Mouse (Mus musculus) lung, embryonic 14.5 days (tissue): ENCODE measurements around the gene Lat. TPM values are rescaled to one million over a fixed set of nuclear protein-coding genes. Genes with fewer than 3 reads are reported as not detected.
"Not testable (repeated sequence)": the region's sequence is repeated elsewhere in the genome, so short reads cannot be mapped to it uniquely, and the experiment has no call there.

ENCODE experiments used
- ATAC-seq: fragments of 200-750 bp; cut with Nextera tagmentation; 2 replicates; pipeline ENCODE4 v1.8.0; 2017; ENCODE audit warnings: mild to moderate bottlenecking, moderate TSS enrichment, moderate library complexity; ENCODE audit not compliant: insufficient read depth
- DNase-seq: peaks from one replicate; pipeline ENCODE4 v3.0.0-alpha.2; 2015
- H3K27ac ChIP-seq: fragments of 300-500 bp; sonication (generic); 2 replicates; pipeline ENCODE4 v1.5.1; 2014; ENCODE audit warnings: low read depth, mild to moderate bottlenecking, moderate library complexity
- H3K27me3 ChIP-seq: fragments of 300-500 bp; sonication (generic); 2 replicates; pipeline ENCODE4 v1.6.1; 2014; ENCODE audit warnings: low read length, control low read depth; ENCODE audit not compliant: insufficient read depth
- H3K36me3 ChIP-seq: fragments of 300-500 bp; sonication (generic); 2 replicates; pipeline ENCODE4 v1.6.1; 2014; ENCODE audit warnings: control low read depth; ENCODE audit not compliant: insufficient read depth
- H3K4me1 ChIP-seq: fragments of 300-500 bp; sonication (generic); 2 replicates; pipeline ENCODE4 v1.6.1; 2014; ENCODE audit warnings: antibody characterized with exemption, control low read depth; ENCODE audit not compliant: insufficient read depth
- H3K4me2 ChIP-seq: fragments of 300-500 bp; sonication (generic); 2 replicates; pipeline ENCODE4 v1.6.1; 2014; ENCODE audit warnings: mild to moderate bottlenecking
- H3K4me3 ChIP-seq: fragments of 300-500 bp; sonication (generic); 2 replicates; pipeline ENCODE4 v1.5.1; 2014; ENCODE audit warnings: low read depth, low read length
- H3K9ac ChIP-seq: fragments of 300-500 bp; sonication (generic); 2 replicates; pipeline ENCODE4 v1.6.1; 2014
- H3K9me3 ChIP-seq: fragments of 300-500 bp; sonication (generic); 2 replicates; pipeline ENCODE4 v1.6.1; 2016; ENCODE audit warnings: low read depth, low read length, control low read depth
- CTCF ChIP-seq: IDR thresholded peaks from 2 replicates; pipeline ENCODE4 v1.5.1; 2016; ENCODE audit warnings: antibody characterized with exemption, low read depth
- WGBS: fragments of 180-500 bp; shearing (Covaris S2); extraction: QIAGEN DNeasy Blood & Tissue Kit; methylation state at CpG from one replicate; pipeline ENCODE4 v1.1.7; 2014; 5-methylcytosine and 5-hydroxymethylcytosine counted together
- polyA plus RNA-seq: library from polyadenylated mRNA; unstranded; fragments of >200 nt; fragmentation: Nextera tagmentation; extraction: Ambion mirVana; gene quantifications from 2 replicates; pipeline ENCODE4 v1.2.1, GENCODE M21; 2014

Gene Lat
- polyA plus RNA-seq, 1 experiment from 2014 or later, result 1.7 TPM

DNA sequence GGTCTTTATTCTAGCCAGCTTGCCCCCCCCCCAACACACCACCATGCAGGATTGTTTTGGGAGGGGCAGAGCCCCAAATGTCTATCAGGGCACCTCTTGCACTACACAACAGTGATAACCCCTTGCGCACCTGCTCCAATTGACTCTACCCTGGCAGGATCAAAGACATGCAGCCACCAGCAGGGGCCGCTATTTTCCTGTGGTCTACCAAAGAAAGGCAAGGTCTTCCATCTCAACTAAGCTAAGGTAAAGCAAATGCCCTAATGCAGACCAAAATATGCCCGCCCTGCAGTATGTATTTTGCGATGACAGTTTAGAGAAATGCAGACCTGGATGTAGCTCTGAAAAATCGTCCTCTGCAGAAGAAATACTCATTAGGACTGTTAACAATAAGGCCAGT lies 30.2 kb upstream of the Lat start:
- H3K9me3 ChIP-seq, result no peaks in the 10 kb centered on the region
- no peak overlapping the region for H3K4me2 ChIP-seq
- 0 out of 2 replicates have a peak, but pooled peaks cover 4% of the 10 kb centered on the region for H3K4me1 ChIP-seq
- no peaks in the 10 kb centered on the region for H3K36me3 ChIP-seq
- H3K27me3 ChIP-seq, result no peaks in the 10 kb centered on the region
- no peak overlapping the region for H3K27ac ChIP-seq
- WGBS, result 14% methylated on average over 5 of the region's 5 CpGs
- ATAC-seq (no peak), DNase-seq (peak; percentile 91)
- peak; percentile 89 for TF ChIP-seq CTCF
- no peak overlapping the region for H3K4me3 ChIP-seq
- H3K9ac ChIP-seq, result no peak overlapping the region

DNA sequence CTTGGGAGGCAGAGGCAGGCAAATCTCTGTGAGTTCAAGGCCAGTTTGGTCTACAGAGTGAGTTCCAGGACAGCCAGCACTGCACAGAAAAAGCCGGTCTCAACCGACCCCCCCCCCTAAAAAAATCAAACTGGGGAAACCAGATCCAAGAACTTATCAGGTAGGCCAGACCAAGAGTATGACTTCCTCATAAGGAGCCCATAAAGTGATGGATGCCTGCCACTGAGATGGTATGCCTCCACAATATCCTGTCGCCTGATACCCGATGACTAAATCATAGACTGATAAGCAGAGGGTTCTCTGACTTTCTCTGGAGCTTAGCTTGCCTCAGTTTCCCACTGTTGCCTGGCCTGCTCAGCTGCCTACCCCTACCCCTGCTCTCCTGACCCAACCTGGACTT lies 28.5 kb upstream of the Lat start:
- no peaks in the 10 kb centered on the region for H3K27me3 ChIP-seq
- no peak for DNase-seq
- ATAC-seq, result no peak
- no peaks in the 10 kb centered on the region for H3K9me3 ChIP-seq
- no peak overlapping the region for H3K9ac ChIP-seq
- no peak overlapping the region for H3K27ac ChIP-seq
- 88% methylated on average over 4 of the region's 4 CpGs for WGBS
- H3K4me2 ChIP-seq, result no peak overlapping the region
- H3K36me3 ChIP-seq, result no peaks in the 10 kb centered on the region
- no peak overlapping the region for H3K4me3 ChIP-seq
- no peak for TF ChIP-seq CTCF
- 0 out of 2 replicates have a peak, but pooled peaks cover 4% of the 10 kb centered on the region for H3K4me1 ChIP-seq

DNA sequence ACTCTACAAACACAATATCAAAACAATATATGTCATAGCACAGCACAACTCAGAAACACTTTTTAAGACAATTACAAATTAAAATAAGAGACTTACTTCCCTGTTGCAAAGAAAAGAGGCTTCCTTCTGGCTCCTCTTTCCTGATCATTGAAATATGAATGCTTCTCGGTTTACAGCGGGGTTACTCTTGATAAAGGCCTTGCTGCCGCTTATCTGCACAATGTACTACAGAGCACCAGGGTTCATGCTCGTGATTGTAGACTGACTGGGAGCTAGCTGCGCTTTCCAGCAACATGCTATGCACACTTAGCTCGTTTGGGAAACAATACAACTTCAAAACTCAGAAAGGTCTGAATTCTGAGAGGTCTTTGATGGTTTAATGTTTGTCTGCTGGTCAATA lies 27.9 kb upstream of the Lat start:
- Histone ChIP-seq H3K9me3 (no peaks in the 10 kb centered on the region), H3K9ac (no peak overlapping the region), H3K4me2 (peak overlapping the region; percentile 45), H3K27ac (no peak overlapping the region), H3K4me3 (no peak overlapping the region), H3K4me1 (0 out of 2 replicates have a peak, but pooled peaks cover 4% of the 10 kb centered on the region), H3K36me3 (no peaks in the 10 kb centered on the region), H3K27me3 (no peaks in the 10 kb centered on the region)
- DNase-seq, result no peak
- TF ChIP-seq CTCF, result no peak
- 43% methylated on average over 6 of the region's 6 CpGs for WGBS
- ATAC-seq, result no peak

DNA sequence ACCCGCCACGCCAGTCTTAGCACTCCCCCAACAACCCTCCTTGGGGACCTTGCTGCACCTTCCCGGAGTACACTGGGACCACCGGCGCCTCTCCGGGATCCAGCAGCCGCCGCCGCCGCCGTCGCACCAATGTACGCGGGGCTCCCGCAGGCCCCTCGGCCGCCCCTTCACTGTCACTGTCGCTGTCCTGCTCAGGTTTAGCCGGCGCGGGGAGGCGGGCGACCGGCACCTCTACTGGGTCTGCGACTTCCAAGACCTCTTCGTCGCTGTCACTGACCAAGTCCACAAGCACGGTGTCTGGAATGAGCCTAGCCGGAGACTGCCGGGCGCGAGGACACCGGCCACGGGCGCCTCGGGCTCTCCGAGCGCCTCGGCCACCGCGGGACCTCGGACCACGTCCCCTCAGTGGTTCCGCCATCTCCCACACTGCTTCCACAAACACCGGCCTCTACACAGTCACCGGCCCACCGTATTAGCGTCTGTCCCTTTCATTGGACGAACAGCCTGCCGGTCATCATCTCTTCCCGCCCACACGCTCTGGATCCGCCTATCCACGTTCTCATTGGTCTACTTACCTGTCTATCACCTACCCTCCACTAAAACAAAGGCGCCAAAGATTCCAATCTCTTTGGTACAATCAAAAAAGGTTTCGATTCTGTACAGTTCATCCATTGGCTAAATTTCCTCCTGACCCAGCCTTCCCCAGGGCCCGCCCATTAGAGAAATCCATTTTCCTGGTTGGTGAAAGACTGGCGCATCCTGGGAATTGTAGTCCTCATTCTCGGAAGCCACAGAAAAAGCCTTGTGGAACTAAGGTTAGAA lies 27.1 kb upstream of the Lat start, which contains the start of gene Nfatc2ip:
Gene Nfatc2ip, minus strand, starts transcription at position 440 of the 822 bp plus-strand sequence.
- TF ChIP-seq CTCF, result no peak
- Histone ChIP-seq H3K9me3 (no peaks in the 10 kb centered on the region), H3K27me3 (no peaks in the 10 kb centered on the region), H3K9ac (peak within 1 kb of the TSS; percentile 75), H3K4me3 (peak within 1 kb of the TSS; percentile 87), H3K4me2 (peak within 1 kb of the TSS; percentile 71), H3K4me1 (0 out of 2 replicates have a peak, but pooled peaks cover 4% of the 10 kb centered on the region), H3K27ac (peak within 1 kb of the TSS; percentile 60), H3K36me3 (peaks cover 4% of the 10 kb centered on the region; the same call in 1 of the 2 replicates)
- WGBS, result under 1% methylated on average over 59 of the region's 59 CpGs
- DNase-seq (peak; percentile 99), ATAC-seq (peak; percentile 100)

DNA sequence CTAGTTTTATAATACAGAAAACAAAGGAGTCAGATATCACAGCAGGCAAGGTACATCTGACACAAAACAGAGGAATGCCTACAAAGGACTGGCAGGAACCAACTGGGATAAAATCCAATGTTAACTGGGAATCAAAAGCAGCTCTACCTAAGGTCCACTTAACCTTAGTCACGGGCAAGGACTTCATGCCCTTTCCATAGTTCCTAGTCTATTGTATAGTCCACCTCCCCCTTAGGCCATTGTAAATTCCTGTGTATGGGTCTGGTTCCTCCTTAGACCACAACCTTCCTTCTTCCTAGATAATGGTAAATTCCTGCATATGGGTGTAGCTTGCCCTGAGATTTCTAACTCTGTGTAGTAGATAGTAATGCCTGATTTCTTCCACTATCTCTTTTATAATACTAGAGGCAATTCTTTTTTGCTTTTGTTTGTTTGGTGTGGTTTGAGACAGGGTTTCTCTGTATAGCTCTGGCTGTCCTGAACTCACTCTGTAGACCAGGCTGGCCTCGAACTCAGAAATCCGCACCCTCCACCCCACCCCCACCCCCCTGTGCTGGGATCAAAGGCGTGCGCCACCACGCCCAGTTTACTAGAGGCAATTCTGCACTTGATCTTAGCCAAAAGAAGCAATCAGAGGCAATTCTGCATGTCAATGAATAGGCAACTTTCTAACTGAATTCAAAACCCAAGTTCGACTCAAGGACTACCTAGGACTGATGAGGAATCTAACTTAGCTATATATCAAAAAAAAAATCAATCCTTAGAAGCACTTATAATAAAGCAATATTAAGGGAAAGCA lies 22.9 kb upstream of the Lat start:
- not testable (repeated sequence) for H3K27me3 ChIP-seq, H3K27ac ChIP-seq, H3K4me2 ChIP-seq, DNase-seq, H3K9me3 ChIP-seq, H3K9ac ChIP-seq, H3K4me3 ChIP-seq, H3K4me1 ChIP-seq, ATAC-seq
- peaks cover 42% of the 10 kb centered on the region for H3K36me3 ChIP-seq
- WGBS, result 88% methylated on average over 7 of the region's 7 CpGs

DNA sequence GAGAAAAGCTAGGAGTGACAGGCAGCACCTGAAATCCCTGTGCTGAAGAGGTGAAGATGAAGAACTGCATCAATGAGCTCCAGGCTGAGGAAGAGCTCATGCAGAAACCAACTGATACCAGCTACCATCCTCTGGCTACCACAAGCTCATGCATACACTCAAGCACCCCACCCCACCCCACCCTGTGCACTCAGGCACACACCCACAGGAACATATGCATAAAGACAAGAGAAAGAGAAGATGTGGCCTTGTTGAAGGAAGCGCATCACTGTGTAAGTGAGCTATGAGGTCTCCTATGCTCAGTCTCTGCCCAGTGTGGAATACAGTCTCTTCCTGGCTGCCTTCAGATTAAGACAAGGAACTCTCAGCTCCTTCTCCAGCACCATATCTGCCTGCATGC lies 18.8 kb upstream of the Lat start:
- no peak for DNase-seq
- ATAC-seq, result no peak
- Histone ChIP-seq H3K27me3 (no peaks in the 10 kb centered on the region), H3K36me3 (peaks cover 69% of the 10 kb centered on the region), H3K4me1 (no peaks in the 10 kb centered on the region), H3K9me3 (no peaks in the 10 kb centered on the region), H3K27ac (no peak overlapping the region), H3K4me2 (no peak overlapping the region), H3K4me3 (no peak overlapping the region), H3K9ac (no peak overlapping the region)
- WGBS, result 96% methylated on average over 1 of the region's 1 CpGs
- TF ChIP-seq CTCF, result no peak

DNA sequence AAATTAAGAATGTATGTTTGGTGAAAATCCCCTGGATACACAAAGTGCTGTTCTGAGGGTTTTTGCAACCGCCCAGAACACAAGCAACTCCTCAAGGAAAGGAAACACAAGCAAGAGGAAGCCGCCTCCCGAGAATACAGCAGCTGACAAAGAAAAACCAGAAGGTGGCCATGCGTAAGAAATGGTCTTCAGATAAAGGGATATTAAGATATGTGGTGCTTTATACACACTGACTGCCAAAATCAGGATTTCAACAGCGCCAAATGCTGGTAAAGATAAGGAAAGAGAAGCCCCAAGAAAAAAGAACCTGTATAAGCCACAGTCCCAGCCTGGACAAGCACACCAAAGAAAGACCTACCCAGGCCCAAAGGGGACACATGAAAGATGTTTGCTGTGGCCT lies 14.2 kb upstream of the Lat start:
- H3K27ac ChIP-seq, result no peak overlapping the region
- DNase-seq, result no peak
- no peak overlapping the region for H3K4me3 ChIP-seq
- H3K9ac ChIP-seq, result no peak overlapping the region
- 86% methylated on average over 5 of the region's 5 CpGs for WGBS
- no peak for ATAC-seq
- H3K9me3 ChIP-seq, result no peaks in the 10 kb centered on the region
- TF ChIP-seq CTCF, result no peak
- H3K4me1 ChIP-seq, result no peaks in the 10 kb centered on the region
- H3K4me2 ChIP-seq, result no peak overlapping the region
- H3K36me3 ChIP-seq, result peaks cover 39% of the 10 kb centered on the region
- no peaks in the 10 kb centered on the region for H3K27me3 ChIP-seq
